Mouse (Mus musculus) kidney, adult 8-10 months (tissue): ENCODE measurements around the gene Syngr4.
"Not testable (repeated sequence)": the region's sequence is repeated elsewhere in the genome, so short reads cannot be mapped to it uniquely, and the experiment has no call there.

Source experiments
- DNase-seq, 2 experiments: peaks; one replicate each; pipeline ENCODE4 v3.0.0; 2022

Syngr4 gene

DNA sequence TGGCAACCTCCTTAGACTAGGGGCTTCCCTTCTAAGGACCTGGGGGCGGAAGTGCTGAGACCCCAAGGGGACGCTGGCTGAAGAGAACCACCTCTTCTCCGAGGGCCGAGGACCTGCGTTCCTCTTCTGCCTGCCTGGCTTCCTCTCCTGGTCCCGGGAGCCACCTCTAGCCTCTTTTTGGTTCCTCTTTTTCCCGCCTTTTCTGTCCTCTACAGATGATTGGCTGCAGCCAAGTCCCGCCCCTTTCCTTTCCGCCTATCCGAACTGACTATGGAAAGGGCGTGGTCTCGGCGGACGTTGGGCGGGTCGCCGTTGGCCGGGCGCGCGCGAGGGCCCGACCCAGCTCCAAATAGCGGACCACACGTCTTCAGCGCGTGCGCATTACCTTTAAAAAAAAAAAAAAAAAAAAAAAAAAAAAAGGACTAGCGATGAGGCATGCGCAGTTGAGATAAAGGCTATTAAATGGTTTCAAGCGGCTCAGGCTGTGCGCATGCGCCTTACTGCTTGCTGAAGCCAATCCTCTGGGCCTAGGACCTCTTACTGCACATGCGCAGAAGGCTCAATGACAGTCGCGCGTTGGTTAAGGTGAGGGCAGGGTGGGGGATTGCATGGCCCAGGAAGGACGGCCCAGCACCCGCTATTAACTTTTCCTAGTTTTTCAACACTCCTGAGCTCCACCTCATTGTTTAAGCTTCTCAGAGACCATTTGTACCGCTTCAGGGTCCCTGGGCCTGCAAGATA is at the start of gene Syngr4, which contains the start of gene Tmem143:
Syngr4 (minus strand) TSS at position 198 of the 741 bp plus-strand sequence.
Tmem143 (plus strand) TSS at position 425 of the 741 bp plus-strand sequence.
- peak; percentile 97 to 99 for DNase-seq

DNA sequence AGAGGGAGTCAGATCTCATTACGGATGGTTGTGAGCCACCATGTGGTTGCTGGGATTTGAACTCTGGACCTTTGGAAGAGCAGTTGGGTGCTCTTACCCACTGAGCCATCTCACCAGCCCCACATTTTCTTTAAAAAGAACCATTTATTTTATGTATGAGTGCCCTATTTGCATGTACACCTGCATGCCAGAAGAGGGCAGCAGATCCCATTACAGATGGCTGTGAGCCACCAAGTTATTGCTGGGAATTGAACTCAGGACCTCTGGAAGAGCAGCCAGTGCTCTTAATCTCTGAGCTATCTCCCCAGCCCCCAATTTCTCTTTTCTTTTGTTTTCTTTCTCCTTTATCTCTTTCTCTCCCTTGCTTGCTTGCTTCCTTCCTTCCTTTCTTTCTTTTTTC is 46.8 kb upstream of the Syngr4 start:
- not testable (repeated sequence) for DNase-seq

DNA sequence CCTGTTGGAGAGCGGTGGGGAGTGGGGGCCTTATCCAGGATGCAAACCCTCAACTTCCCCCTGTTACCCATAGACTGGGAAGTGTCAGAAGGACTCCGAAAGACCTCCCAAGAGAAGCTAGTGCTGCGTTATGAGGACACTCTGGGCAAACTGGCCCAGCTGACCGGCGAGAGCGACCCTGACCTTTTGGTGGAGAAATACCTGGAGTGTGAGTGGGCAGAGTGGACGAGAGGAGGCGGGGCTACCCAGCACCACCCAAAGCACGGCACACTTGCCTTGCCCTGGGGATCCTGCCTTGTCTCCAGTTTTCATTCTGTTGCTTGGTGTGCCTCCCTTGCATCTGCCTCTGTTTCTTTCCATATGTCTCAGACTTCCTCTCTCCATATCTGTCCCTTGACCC is 45.5 kb upstream of the Syngr4 start:
- DNase-seq = no peak

DNA sequence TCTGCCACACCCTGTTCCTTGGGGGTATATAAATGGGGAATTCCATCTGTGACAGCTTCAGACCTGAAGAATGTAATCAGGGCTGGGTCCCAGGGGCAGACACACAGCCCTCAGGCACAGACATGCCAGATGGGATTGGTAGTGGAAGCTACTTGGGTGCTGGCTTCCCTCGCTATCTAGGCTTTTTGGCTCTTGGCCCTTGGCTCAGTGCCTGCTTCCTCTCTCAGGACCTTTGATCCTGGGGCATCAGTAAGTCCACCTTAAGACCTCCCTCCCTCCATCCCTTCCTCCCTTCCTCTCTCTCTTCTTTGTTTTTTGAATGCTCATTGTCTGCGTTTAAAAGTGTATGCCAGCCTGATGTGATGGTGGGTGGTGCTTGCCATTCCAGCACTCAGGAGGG is 43.3 kb upstream of the Syngr4 start:
- DNase-seq = peak in 1 of 2 experiments; percentile 68

DNA sequence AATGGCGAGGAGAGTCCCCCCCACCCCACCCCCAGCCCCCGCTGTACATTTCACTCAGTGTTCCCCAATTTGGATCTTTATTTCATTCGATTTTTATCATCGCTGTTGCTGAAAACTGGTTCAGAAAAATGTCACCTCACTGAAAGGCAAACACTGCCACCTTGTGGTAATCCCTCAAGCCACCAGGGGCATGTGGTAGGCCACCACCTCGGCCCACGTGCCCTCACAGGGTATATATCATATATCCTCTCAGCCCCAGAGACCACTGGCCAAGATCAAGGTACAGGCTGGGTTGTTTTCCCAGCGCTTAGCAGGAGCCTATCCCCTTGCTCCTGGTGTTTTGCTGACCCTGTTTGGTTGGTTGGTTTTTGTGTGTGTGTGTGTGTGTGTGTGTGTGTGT is 38.6 kb upstream of the Syngr4 start:
- DNase-seq = peak in 1 of 2 experiments; percentile 62

DNA sequence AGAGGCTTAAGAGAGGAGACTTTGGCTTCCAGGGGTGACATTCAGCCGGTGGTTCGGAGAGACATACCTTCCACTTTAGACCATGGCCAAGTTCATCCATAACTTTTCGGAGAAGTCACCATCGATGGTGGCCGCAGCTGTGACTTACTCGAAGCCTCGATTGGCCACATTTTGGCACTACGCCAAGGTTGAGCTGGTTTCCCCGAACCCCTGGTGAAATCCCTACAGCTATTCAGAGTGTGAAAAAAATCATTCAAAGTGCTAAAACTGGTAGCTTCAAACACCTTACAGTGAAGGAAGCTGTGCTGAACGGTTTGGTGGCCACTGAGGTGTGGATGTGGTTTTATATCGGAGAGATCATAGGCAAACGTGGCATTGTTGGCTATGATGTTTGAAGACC is 37.3 kb upstream of the Syngr4 start:
- not testable (repeated sequence) for DNase-seq

DNA sequence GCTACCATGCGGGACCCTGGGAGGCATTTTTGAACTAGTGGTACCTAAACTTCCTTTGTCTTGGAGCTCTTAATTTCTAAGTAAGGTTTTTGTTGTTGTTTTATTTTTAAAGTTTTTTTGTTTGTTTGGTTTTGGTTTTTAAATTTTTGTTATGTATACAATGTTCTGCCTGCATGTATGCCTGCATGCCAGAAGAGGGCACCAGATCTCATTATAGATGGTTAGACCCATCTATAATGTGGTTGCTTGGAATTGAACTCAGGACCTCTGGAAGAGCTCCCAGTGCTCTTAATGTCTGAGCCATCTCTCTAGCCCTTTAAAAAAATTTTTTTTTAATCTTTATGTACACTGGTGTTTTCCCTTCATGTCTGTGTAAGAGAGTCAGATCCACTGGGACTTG is 33.2 kb upstream of the Syngr4 start:
- no peak for DNase-seq

DNA sequence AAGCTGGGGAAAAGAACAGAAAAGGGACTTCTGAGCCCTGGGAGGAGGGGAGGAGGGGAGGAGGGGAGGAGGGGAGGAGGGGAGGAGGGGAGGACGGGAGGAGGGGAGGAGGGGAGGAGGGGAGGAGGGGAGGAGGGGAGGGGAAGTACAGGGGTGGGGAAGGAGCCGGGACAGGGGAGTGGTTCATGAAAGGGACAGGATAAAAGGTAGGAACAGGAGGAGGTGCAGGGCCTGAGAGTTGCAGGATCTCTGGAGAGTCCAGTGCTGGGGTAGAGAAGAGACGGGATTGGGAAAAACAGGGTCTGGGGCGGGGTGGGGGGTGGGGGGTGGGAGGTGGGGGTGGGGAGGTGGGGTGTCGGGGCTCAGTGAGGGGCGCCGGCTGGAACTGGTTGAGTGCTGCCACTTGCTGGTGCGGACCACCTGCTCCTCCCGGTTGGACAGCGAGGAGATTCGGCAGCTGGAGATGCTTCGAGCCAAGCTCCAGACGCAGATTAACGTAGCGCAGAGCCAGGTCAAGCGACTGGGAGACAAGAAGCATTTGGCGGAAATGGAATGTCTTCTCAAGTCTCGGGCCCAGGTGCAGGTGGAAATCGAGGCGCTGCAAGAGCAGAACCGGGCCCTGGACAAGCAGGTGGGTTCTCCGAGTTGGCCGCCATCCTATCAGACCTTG is 32.2 kb upstream of the Syngr4 start:
- no peak for DNase-seq

DNA sequence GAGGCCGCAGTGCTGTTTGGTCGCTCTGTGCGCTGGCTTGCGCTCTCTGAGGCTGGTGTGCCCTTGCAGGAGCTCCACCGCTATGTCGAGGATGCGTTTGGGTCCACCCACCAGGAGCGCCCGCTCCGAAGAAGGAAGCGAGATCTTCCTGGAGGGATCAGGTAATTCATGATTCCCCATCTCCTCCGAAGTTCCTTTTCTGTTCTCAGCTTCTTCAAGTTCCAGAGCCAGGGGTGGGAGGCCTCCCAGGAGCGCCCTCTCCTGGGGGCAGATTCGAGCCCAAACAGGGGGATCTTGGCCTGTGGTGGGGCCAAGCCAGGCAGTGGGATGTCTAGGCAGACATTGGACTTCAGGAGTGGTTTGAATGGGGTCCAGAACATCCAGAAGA is 27.9 kb upstream of the Syngr4 start:
- peak in 1 of 2 experiments; percentile 42 for DNase-seq

DNA sequence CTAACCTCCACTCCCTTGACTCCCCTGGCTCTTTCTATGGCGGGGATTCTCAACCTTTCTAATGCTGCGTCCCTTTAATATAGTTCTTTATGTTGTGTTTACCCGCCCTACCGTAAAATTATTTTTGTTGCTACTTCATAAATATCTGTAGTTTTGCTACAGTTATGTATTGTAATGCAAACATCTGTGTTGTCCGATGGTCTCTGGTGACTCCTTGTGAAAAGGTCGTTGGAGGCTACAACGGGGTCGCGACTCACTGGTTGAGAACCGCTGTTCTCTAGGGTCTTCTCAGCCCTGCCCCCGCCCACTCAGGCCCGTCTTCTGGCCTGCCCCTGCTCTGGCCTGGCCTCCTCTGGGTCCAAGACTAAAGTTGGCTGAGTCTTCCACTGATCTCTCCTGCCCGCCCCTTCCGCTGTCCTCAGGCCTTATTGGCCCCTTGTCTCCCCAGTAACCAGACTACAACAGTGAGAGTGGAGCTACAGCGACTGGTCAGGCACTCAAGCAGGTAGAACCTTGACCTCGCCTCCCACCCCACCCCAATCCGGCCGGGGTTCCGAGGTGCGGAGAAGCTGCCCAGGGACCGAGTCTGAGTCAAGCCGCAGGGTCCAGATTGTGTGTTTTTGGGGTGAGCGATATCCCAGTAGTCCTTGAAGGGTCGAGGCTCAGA is 27.4 kb upstream of the Syngr4 start, which contains the start of gene Ccdc114:
Ccdc114 (plus strand) TSS at position 311 of the 667 bp plus-strand sequence.
- DNase-seq = peak; percentile 87 to 91

DNA sequence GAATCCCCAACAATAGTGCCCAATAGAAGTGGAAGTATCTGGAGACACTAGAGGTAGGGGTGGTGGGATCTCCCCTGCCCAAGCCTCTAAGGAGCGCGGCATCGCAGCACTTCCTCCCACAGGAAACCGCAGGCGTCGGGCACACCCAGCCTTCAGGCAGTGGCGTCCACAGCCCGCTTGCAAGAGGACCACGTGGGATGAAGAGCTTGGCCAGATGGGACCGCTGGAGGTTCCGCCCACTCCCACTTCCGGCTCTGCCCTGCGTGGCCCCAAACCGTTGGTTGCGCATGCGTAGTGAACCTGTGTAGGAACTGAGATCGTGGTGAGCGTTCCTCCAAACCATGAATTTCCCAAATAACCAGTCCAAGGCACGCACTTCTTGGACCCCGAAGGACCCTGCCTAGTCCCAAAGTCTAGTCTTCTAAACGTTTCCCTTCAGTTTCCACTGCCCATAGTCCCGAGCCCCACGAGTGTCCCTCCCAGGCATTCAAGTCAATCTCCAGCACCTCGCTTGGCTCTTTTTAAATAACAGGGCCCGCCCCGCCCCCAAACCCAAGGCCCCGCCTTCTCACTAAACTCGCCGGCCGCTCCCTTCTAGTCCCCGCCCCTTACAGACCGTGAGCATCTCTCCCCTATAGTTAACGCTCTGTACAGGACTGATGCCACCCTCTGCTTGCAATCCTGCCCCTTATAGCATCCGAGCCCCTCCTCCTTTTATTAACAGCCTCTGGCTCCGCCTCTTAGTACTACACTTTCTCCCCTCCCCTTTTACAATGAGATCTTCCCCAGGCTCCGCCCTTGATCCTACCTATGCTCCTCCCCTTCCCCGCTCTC is 26.6 kb upstream of the Syngr4 start:
- peak; percentile 94 to 95 for DNase-seq

DNA sequence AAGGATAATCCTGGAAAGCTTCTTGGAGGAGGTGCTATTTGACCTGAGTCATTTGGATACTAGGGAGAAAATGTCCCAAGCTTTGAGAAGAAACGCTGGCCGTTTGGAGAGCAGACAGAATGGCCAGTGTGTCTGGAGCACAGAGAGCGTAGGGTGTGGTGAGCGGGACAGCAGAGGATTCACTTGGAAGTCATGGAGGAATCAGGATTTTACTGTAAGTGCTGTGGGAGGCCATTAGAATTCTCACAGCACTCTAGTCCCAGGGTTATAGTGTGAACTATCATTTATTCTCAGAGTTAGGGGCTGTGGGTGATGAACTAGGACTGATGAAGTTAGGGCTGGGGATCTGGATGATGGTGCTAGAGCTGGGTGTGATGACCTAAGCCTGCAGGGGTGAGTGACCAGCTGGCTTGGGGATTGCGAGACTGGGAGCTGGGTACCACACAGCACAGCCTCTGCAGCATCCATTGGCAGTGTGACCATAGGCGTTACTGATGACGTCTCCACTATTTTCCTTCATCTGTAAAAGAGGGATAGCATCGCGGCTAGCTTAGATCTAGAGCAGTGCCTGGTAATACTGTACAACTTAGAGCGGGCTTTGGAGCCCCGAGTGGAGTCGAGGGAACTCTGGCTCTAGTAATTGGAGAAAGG is 25.6 kb upstream of the Syngr4 start:
- no peak for DNase-seq

DNA sequence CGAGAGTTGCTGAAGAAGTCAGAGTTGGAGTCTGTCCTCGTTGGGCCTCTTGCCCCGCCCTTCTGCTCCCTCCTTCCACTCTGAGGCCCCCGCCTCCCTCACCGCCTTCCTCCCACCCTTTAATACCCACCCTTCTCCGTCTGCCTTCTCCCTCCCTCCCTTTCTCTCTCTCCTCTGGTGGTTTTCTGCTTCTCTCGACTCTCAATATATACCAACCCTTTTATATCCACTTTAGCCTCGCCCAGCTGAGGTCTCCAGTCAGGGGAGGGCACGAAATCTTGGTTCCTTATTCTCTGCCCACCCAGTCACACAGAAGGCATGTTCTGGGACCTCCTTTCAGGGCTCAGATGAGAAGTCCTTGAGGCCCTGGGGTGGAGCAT is 24.7 kb upstream of the Syngr4 start, which contains the start of gene Emp3:
Emp3 (minus strand) TSS at position 163 of the 380 bp plus-strand sequence.
- no peak for DNase-seq

DNA sequence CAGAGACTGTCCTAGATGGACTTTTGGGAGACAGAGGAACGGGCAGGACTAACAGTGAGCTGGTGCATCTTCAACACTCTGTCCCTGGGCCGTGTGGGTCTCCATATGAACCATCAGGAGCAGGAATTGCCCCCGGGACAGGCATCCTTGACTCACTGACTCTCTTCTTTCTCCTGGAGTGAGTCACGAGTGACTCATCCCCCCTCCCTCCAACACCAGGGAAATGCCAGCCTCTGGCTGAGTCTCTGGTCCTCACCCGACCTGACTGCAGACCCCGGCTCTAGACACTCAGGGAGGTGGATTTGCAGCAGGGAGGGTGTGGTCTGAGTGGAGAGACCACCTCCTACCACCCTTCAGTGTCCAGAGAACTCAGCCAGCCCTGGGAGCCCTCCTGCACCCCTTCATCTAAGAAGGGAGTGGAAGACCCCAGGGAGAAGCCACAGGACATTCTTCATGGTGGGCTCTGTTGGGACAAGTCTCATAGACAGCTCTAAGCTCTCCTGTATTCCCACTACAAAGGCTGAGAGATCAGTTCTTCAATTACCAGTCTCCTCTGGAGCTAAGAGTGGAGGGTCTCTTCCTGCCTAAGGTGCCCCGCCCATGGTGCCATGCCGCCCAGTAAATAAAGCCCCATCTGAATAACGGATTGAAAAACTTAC is 24.2 kb upstream of the Syngr4 start:
- no peak for DNase-seq

DNA sequence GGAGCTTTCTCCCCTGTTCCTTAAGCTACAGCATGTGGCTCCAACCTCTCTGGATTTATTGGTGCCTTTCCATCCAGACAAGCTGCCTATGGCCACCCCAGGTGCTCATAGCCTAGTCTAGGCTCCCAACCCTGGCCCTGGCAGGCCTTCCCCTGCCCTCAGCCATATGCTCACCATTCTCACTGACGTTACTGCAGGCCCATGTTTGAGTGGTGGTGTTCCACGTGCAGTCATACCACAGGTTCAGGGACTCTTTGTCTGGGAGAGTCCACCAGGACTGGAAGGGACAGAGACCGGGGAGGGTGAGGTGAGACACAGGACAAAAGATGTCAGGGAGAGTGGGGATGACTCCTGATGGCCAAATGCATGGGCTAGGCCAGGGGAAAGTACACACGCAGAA is 23.2 kb upstream of the Syngr4 start:
- no peak for DNase-seq

DNA sequence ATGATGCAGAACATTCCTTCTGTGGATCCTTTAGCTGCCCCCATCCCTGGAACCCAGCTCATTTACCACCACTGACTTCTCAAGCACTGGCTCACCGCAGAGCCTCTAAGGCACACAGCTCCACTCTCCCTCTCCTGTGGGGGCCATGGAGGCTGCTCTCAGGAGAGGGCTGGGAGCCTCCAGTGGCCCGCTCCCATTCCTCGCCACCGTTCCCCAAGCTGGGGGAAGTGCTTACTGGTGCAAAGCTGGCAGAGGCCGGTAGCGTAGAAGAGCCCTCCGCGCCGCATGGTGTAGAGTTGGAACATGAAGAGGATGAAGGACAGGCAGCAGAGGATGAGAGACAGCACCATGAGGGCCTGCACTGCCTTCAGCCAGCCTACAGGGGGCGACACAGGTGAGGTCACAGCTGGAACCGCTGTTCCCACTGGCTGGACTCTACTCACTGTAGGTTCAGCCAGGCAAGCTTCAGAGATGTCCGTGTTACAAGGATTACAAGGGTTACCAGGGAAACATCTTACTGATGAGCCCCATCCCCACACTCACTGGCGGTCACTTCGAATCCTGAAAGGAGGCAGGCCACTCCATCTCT is 22.7 kb upstream of the Syngr4 start:
- no peak for DNase-seq

DNA sequence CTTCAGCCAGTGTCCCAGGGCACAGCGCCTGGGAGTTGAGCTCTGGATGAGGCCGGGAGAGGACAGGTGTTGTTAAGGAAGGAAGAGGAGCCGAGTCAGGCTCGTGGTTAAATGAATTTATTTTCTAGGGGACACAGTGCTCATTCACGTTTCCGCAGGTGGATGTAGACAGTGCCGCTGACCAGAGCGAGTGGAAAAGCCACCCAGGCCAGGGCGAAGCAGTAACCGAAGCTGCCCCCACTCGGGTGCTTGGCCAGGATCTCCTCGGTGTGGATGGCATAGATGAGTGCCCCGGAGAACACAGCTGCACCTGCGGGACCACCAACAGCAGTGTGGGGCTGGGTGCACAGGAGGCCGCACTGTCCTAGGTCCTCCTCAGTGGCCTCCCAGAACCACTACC is 21.4 kb upstream of the Syngr4 start:
- DNase-seq = no peak

DNA sequence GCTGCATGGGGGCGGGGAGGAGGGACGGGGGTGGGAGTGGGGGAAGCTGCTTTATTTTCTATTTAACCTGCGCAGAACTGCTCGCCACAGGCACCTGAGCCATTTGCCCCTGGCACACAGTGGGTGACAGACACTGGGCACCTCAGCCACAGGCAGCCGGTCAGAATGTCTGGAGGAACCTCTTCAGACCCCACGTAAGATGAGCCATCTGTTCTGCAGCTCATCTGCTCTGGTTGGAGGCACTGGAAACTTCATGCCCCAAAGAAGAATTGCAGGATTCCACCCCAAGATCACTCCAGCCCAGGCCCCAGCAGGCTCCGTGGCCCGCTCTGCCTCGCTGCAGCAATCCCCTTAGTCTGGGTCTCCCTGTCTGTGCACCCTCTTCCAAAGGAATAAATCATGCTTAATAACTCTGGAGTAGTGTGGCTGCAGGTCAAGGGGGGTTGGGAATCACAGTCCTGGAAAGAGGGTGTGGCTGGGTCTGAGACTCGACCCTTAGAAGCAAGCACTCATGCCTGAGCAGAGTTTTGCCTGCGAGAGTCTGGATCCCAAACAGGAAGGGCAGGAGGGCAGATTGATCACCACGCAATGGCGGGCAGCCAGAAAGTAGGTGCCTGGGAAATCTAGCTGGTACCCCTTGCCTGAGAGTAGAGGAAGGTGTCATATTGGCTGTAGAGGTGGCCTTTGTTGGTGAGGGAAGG is 20.6 kb upstream of the Syngr4 start:
- DNase-seq = no peak

DNA sequence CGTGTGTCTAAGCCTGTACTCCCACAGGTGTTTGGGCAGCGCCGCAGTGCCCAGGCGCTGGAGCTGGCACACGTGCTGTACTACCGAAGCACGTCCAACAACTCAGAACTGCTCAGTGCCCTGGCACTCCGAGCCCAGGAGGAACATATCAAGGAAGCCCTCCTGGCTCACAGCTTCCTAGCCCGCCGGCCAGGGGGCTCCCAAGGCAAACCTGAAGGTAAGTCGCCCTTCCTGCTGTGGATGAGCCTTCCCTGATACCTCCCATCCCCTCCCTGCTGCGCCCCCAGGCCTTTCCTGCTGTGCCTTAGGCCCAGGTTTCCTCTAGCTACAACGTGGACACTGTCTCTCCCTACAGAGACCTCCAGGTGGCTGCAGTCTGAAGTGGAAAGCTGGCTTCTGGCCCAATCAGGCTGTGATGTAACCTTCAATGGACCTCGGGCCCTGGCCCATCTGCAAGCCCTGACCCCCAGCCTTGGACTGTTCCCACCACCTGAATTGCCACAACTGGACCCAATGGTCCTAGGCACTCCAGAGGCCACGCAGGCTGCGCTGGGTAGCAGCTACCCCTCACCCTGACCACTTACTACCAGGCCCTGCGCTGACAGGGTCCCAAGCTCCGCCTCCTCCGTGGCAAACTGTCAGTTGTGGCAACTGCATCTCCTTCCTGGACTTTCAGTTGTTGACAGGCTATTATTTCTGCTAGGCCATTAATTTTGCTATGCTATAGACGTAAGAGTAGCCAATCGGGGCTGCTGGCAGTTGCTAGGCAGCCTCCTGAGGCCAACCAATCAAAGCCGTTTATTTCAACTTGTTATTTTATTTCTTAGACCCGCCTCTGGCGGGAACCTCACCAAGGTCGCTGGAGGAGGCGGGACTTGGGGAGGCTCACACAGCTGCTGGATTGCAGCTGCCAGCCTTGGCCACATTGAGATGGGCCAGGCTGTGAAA is 19.8 kb upstream of the Syngr4 start:
- DNase-seq = peak; percentile 71 to 80
